Mouse (Mus musculus): ENCODE measurements around the gene Atp11a. TPM values are rescaled to one million over a fixed set of nuclear protein-coding genes. Genes with fewer than 3 reads are reported as not detected.

Atp11a gene
- total RNA-seq, 2 experiments from 2014 or later, result 63.2 to 64.5 TPM

- DNase-seq, result no peak
- intact Hi-C loops (cut with DNase I), result no loop called here
These were observed 11.9 kb downstream of the Atp11a start for GRCm38 (mm10) chr8:12768747-12769146.

- intact Hi-C loops (cut with DNase I), result no loop called here
- no peak for DNase-seq
These were observed 12.5 kb downstream of the Atp11a start for GRCm38 (mm10) chr8:12769296-12769695.

DNA sequence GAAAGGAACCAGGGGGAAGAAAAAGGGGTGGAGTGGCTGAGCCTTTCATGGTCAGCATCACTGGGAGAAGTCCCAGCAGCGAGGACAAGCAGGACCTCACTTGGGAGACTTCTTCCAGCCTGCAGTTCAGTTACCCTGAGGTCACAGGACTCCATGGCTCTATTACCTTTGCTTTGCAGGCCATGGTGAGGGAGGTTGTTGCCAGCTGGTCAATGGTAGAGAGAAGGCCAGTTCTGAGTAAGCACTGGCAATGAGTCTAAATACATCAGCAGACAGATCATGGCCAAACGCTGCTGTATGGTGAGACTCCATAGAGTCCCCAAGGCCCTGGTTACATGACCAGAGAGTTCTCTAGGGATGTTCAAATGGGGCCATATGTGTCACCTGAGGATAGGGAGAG, 15.5 kb downstream of the Atp11a start:
- intact Hi-C loops (cut with DNase I), result no loop called here
- no peak for DNase-seq

GRCm38 (mm10) chr8:12773914-12774313, 17.1 kb downstream of the Atp11a start:
- intact Hi-C loops (cut with DNase I), result no loop called here

DNA sequence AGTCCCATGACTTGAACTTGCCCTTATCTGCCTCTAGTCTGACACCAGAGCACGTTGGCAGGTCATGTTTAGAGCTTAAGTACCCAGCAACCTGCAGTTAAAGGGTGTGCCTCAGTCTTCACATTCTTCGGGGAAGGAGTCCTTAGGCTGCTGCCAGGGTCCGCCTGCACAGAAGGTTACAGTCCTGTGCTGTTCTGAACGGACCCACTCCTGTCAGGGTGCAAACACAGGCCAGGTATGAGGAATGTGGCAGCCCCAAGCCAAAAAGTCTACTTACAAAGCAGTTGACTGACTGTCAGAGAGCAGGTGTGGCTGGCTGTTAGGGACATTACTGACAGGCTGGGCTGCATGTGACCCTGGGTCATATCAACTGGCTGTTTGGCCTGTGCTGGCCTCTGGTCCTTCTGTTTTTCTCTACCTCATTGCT, 18.1 kb downstream of the Atp11a start:
- intact Hi-C loops (cut with DNase I), result no loop called here
- DNase-seq, result no peak

More at GRCm38 (mm10) chr8:12773914-12774313, 17.1 kb downstream of the Atp11a start:
- no peak for DNase-seq

GRCm38 (mm10) chr8:12775302-12775975, 18.6 kb downstream of the Atp11a start:
- no peak for DNase-seq
- intact Hi-C loops (cut with DNase I), result no loop called here

- intact Hi-C loops (cut with DNase I), result no loop called here
- DNase-seq, result no peak
These were observed 19.4 kb downstream of the Atp11a start for GRCm38 (mm10) chr8:12776166-12776565.

DNA sequence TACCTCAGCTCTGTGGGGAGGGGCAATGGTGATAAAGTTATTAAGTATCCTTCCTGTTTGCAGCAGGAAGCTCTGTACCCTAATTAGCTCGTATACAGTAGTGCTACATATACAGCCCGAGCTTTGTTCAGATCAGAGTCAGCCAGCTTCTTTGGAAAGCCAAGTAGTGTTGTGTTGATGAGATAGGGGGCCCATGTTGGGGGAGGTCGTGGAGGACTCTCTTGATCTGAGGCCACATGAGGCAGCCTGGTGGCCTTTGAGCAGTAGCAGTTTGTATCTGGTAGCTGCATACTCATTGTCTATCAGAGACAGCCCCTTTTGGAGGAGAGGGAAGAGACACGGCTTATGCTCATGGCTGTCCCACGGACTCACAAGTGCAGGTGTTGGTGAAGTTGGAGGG, 20.4 kb downstream of the Atp11a start:
- DNase-seq, result no peak
- intact Hi-C loops (cut with DNase I), result no loop called here

DNA sequence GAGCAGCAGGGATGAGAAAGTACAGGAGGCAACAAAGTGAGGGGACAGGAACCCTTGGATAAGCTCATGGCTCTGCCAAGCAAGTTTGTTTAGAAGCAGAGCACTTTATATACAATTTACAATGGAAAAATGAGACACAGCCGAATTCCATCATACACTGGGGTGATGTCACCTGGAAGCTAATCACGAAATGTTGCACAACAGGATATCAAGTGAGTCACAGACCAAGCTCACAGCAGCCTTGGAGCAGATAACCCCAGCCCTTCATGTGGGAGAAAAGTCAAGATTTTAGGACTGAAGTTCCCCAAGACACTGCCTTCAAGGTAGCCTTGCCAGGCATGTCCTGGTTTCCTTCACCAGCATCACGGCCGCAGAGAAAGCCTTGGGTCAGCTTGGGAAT, 22.7 kb downstream of the Atp11a start:
- DNase-seq, result no peak
- intact Hi-C loops (cut with DNase I), result no loop called here

GRCm38 (mm10) chr8:12785508-12785907, 28.7 kb downstream of the Atp11a start:
- intact Hi-C loops (cut with DNase I), result no loop called here
- no peak for DNase-seq

- intact Hi-C loops (cut with DNase I), result no loop called here
- no peak for DNase-seq
These were observed 29.6 kb downstream of the Atp11a start for GRCm38 (mm10) chr8:12786261-12786957.

- DNase-seq, result no peak
- intact Hi-C loops (cut with DNase I), result no loop called here
These were observed 30.1 kb downstream of the Atp11a start for GRCm38 (mm10) chr8:12786958-12787301.

- intact Hi-C loops (cut with DNase I), result no loop called here
- no peak for DNase-seq
These were observed 30.6 kb downstream of the Atp11a start for GRCm38 (mm10) chr8:12787427-12787826.

GRCm38 (mm10) chr8:12788695-12789094, 31.9 kb downstream of the Atp11a start:
- intact Hi-C loops (cut with DNase I), result no loop called here
- DNase-seq, result no peak

DNA sequence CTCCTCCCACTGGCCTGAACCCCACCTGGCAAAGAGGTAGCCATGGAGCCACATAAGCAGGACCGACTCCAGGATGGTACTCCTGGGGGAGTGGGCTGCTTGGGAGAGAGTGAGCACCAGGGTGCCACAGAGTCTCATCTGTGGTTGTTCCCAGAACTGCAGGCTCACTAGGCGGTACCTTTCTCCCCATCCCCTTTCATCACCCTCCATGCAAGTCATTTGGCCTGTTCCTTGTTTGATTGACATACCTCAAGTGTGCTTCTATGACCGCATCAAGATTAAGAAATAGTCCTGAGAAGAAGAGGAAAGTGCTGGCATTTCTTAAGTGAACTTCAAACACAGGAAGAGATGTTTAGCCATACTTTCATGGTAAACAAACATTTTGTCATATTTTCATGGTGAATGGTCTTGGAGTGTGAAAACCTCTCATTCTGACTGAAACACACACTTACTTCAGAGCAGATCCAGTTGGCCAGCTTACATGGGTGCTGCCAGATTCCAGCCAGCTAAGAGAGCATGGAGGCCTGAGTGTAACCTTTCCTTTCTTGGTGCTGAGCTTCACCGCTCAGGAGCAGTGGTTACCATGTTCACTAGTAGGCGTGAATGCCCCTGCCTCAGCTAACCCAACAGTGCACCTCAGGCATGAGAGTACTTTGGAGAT, 38.3 kb downstream of the Atp11a start:
- intact Hi-C loops (cut with DNase I), result no loop called here
- DNase-seq, result no peak

- intact Hi-C loops (cut with DNase I), result no loop called here
- DNase-seq, result no peak
These were observed 42.3 kb downstream of the Atp11a start for GRCm38 (mm10) chr8:12799099-12799498.

GRCm38 (mm10) chr8:12799832-12800231, 43.0 kb downstream of the Atp11a start:
- no peak for DNase-seq
- intact Hi-C loops (cut with DNase I), result no loop called here

DNA sequence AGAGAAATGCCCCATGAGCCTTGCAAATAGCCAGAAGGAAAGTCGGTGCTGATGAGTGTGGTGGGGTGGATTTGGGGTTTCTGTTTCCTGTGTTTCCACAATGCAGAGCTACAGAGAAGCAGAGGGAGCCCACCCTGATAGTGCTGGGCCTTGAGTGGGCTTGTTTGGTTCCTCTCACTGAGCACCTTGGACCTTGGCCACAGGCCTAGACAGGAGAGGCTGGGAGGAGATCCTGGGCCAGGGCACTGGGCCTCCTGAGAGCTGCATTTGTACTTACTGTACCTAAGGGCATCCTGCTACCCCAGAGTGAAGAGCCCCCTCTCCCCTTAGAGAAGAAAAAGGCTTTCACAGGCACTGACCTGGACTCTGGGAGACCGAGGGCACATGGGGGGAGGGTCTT, 43.4 kb downstream of the Atp11a start:
- intact Hi-C loops (cut with DNase I), result no loop called here
- no peak for DNase-seq

GRCm38 (mm10) chr8:12801586-12801985, 44.8 kb downstream of the Atp11a start:
- no peak for DNase-seq
- intact Hi-C loops (cut with DNase I), result no loop called here

- DNase-seq, result no peak
- intact Hi-C loops (cut with DNase I), result no loop called here
These were observed 46.3 kb downstream of the Atp11a start for GRCm38 (mm10) chr8:12803121-12803520.

DNA sequence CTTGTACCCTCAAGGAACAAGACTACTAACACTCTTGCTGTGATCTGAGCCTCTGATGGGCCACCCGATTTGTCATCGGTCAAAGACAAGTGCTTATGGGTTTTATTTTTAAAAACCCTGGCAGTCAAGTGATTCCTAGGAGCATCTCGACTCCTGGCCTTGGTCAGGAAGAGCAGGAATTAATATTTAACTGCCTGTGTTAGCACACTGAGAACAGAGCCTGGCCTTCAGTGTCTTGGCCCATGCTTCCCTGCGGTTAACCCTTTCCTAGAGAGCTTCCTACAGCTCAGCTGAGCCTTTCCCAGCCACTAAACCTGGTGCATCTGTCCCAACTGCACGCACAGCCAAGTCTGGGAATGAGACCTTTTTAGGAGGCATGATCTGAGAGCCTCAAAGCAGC, 48.1 kb downstream of the Atp11a start:
- intact Hi-C loops (cut with DNase I), result no loop called here
- no peak for DNase-seq

DNA sequence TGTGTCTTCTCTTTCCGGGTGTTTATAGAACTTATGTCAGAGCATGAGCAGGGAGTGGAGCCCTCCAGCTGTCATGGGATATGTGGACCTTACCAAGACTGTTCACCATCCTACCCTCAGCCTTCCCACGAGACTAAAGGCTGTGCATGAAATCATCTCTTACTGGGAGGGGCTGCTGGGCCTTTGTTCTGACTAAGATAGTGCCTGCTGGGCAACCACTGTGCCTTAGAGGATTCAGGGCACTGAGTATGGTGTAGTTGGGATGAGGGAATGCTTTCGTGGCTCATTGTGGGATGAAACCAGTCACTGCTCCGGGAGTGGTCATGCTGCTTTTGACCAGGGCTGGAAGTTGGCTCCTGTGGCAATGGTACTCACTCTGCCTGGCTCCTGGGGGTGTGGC, 48.8 kb downstream of the Atp11a start:
- intact Hi-C loops (cut with DNase I), result no loop called here
- DNase-seq, result no peak
